Mouse (Mus musculus): ENCODE measurements at regions not wholly inside any gene's neighbourhood (a gene's known extent, or its start where the extent isn't known, plus 50 kb on each side); places are given as distances from the start of the nearest gene placed in this dataset.
"Not testable (repeated sequence)": the region's sequence is repeated elsewhere in the genome, so short reads cannot be mapped to it uniquely, and the experiment has no call there.

GRCm38 (mm10) chr13:39427996-39428395, 467.3 kb upstream of the Slc35b3 start:
- H3K4me1 ChIP-seq = no peaks in the 10 kb centered on the region
- no peak overlapping the region for H3K9ac ChIP-seq
- no peaks in the 10 kb centered on the region for H3K27me3 ChIP-seq
- WGBS = 68% methylated on average over 3 of the region's 3 CpGs
- no peaks in the 10 kb centered on the region for H3K9me3 ChIP-seq
- H3K4me2 ChIP-seq (replicated peaks) = no peak overlapping the region
- no peak overlapping the region for H3K4me3 ChIP-seq
- ATAC-seq (ENCODE audit: insufficient number of reproducible peaks, insufficient read depth, low FRiP score, low TSS enrichment) = no peak
- no peak overlapping the region for H3K27ac ChIP-seq
- H3K36me3 ChIP-seq = no peaks in the 10 kb centered on the region

GRCm38 (mm10) chr13:39425944-39426343, 465.3 kb upstream of the Slc35b3 start:
- H3K9ac ChIP-seq = no peak overlapping the region
- H3K9me3 ChIP-seq = no peaks in the 10 kb centered on the region
- WGBS = 63% methylated on average over 6 of the region's 6 CpGs
- no peaks in the 10 kb centered on the region for H3K27me3 ChIP-seq
- H3K4me1 ChIP-seq = no peaks in the 10 kb centered on the region
- no peak overlapping the region for H3K27ac ChIP-seq
- H3K36me3 ChIP-seq = no peaks in the 10 kb centered on the region
- no peak overlapping the region for H3K4me3 ChIP-seq
- ATAC-seq (ENCODE audit: insufficient number of reproducible peaks, insufficient read depth, low FRiP score, low TSS enrichment) = no peak
- H3K4me2 ChIP-seq (replicated peaks) = no peak overlapping the region

DNA sequence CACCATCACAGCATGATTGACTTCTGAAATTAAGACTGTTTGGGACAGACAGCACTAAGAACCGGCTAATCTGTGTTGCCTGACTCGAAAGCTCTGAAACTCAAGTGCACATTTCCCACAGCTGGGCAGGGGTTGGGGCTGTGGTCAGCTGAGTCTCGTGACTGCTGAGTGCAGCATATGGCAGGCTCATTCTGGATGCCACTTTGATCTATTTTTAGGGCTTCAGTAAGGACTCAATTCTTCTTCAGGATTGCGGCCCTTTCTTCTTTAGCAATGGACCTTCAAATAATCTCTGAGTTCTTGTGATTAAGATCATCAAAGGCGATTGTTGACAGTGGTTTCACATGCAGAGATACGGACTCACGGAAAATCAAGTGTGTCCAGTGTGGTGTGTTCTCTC, 457.5 kb upstream of the Slc35b3 start:
- no peaks in the 10 kb centered on the region for H3K9me3 ChIP-seq
- H3K9ac ChIP-seq = no peak overlapping the region
- H3K4me2 ChIP-seq (replicated peaks) = no peak overlapping the region
- WGBS = 41% methylated on average over 7 of the region's 7 CpGs
- ATAC-seq (ENCODE audit: insufficient number of reproducible peaks, insufficient read depth, low FRiP score, low TSS enrichment) = no peak
- H3K4me3 ChIP-seq = no peak overlapping the region
- no peaks in the 10 kb centered on the region for H3K36me3 ChIP-seq
- H3K4me1 ChIP-seq = 0 out of 2 replicates have a peak, but pooled peaks cover 3% of the 10 kb centered on the region
- 0 out of 2 replicates have a peak, but pooled peaks cover 4% of the 10 kb centered on the region for H3K27me3 ChIP-seq
- H3K27ac ChIP-seq = no peak overlapping the region

GRCm38 (mm10) chr13:39411471-39412251, 451.0 kb upstream of the Slc35b3 start:
- Histone ChIP-seq H3K4me3 (no peak overlapping the region), H3K27me3 (no peaks in the 10 kb centered on the region), H3K4me2 (replicated peaks) (no peak overlapping the region), H3K4me1 (no peaks in the 10 kb centered on the region), H3K27ac (no peak overlapping the region), H3K36me3 (no peaks in the 10 kb centered on the region), H3K9me3 (no peaks in the 10 kb centered on the region), H3K9ac (no peak overlapping the region)
- no peak for ATAC-seq (ENCODE audit: insufficient number of reproducible peaks, insufficient read depth, low FRiP score, low TSS enrichment)
- WGBS = 43% methylated on average over 14 of the region's 14 CpGs

DNA sequence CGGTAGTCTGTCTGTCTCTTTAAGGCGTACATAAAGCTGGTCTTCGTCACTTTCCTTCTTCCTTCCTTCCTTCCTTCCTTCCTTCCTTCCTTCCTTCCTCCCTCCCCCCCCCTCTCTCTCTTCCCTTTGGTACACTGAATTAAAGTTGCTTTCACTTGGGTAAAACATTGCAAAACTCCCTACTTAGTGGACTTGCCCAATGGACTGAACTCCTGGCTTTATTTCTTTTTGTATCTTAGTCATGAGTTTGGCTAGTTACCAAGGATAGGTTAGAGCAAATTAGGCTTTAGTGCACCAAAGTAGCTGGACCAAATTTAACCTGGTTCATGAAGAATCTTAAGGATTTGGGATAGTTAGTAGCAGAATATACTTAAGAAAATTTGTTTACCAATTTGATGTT, 431.9 kb upstream of the Slc35b3 start:
- H3K27me3 ChIP-seq = no peaks in the 10 kb centered on the region
- ATAC-seq (ENCODE audit: insufficient number of reproducible peaks, insufficient read depth, low FRiP score, low TSS enrichment) = no peak
- H3K4me2 ChIP-seq (replicated peaks) = no peak overlapping the region
- H3K9me3 ChIP-seq = no peaks in the 10 kb centered on the region
- no peak overlapping the region for H3K9ac ChIP-seq
- no peak overlapping the region for H3K27ac ChIP-seq
- no peaks in the 10 kb centered on the region for H3K36me3 ChIP-seq
- 86% methylated on average over 3 of the region's 3 CpGs for WGBS
- no peak overlapping the region for H3K4me3 ChIP-seq
- no peaks in the 10 kb centered on the region for H3K4me1 ChIP-seq

DNA sequence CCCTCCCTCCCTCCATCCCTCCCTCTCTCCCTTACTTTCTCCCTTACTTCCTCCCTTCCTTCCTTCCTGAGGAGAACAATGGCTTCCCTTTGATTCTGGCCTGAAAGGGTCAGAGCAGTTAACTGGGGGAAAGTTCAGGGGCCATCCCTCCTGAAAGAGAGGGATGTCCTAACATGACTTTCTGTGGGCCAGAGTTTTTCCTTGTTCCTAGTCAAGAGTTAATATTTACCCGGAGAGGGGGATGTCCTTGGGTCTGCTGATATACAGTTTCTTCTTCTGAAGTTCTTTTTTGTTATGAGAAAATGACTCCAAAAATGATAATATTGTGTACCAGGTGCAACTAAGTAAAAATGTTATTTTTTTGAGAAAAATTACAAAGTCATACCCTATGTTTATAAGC, 431.5 kb upstream of the Slc35b3 start:
- H3K4me3 ChIP-seq; H3K4me2 ChIP-seq (replicated peaks); H3K36me3 ChIP-seq; H3K27ac ChIP-seq; H3K9me3 ChIP-seq; H3K9ac ChIP-seq; H3K27me3 ChIP-seq; H3K4me1 ChIP-seq; ATAC-seq (ENCODE audit: insufficient number of reproducible peaks, insufficient read depth, low FRiP score, low TSS enrichment): not testable (repeated sequence)
- WGBS = 59% methylated on average over 1 of the region's 1 CpGs

GRCm38 (mm10) chr13:39376677-39377076, 416.0 kb upstream of the Slc35b3 start:
- Histone ChIP-seq H3K4me3 (no peak overlapping the region), H3K9ac (no peak overlapping the region), H3K36me3 (no peaks in the 10 kb centered on the region), H3K4me2 (replicated peaks) (no peak overlapping the region), H3K9me3 (no peaks in the 10 kb centered on the region), H3K4me1 (no peaks in the 10 kb centered on the region), H3K27ac (no peak overlapping the region), H3K27me3 (no peaks in the 10 kb centered on the region)
- 83% methylated on average over 8 of the region's 8 CpGs for WGBS
- no peak for ATAC-seq (ENCODE audit: insufficient number of reproducible peaks, insufficient read depth, low FRiP score, low TSS enrichment)

GRCm38 (mm10) chr13:39376269-39376668, 415.6 kb upstream of the Slc35b3 start:
- WGBS = 77% methylated on average over 6 of the region's 6 CpGs
- ATAC-seq (ENCODE audit: insufficient number of reproducible peaks, insufficient read depth, low FRiP score, low TSS enrichment) = no peak
- H3K9me3 ChIP-seq = no peaks in the 10 kb centered on the region
- H3K4me3 ChIP-seq = no peak overlapping the region
- no peaks in the 10 kb centered on the region for H3K4me1 ChIP-seq
- H3K4me2 ChIP-seq (replicated peaks) = no peak overlapping the region
- no peaks in the 10 kb centered on the region for H3K27me3 ChIP-seq
- no peak overlapping the region for H3K27ac ChIP-seq
- H3K9ac ChIP-seq = no peak overlapping the region
- H3K36me3 ChIP-seq = no peaks in the 10 kb centered on the region

GRCm38 (mm10) chr13:39372565-39372964, 411.9 kb upstream of the Slc35b3 start:
- no peaks in the 10 kb centered on the region for H3K36me3 ChIP-seq
- H3K4me2 ChIP-seq (replicated peaks) = no peak overlapping the region
- no peaks in the 10 kb centered on the region for H3K9me3 ChIP-seq
- no peaks in the 10 kb centered on the region for H3K27me3 ChIP-seq
- WGBS = 76% methylated on average over 3 of the region's 3 CpGs
- H3K9ac ChIP-seq = no peak overlapping the region
- ATAC-seq (ENCODE audit: insufficient number of reproducible peaks, insufficient read depth, low FRiP score, low TSS enrichment) = no peak
- H3K4me1 ChIP-seq = no peaks in the 10 kb centered on the region
- H3K4me3 ChIP-seq = no peak overlapping the region
- H3K27ac ChIP-seq = no peak overlapping the region

DNA sequence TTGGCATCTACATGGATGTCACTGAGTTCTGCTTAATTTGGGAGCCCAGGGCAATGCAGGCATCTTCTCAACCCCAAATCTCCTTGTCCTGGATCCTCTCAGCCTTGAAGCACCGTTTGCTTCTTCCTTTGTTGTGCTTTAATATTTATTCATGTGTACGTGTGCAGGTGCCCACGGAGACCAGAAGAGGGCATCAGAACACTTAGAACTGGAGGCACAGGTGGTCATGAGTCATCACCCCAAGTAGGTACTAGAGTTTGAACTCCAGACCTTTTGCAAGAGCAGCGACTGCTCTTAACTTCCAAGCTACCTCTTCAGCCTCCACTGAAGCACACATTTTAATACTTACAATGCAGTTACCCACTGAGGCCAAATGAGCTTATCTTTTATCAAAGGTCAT, 403.0 kb upstream of the Slc35b3 start:
- Histone ChIP-seq H3K9ac (no peak overlapping the region), H3K9me3 (no peaks in the 10 kb centered on the region), H3K36me3 (no peaks in the 10 kb centered on the region), H3K27ac (no peak overlapping the region), H3K4me3 (no peak overlapping the region), H3K4me2 (replicated peaks) (no peak overlapping the region), H3K4me1 (peaks cover 3% of the 10 kb centered on the region; the same call in 1 of the 2 replicates), H3K27me3 (no peaks in the 10 kb centered on the region)
- WGBS = 57% methylated on average over 4 of the region's 4 CpGs
- ATAC-seq (ENCODE audit: insufficient number of reproducible peaks, insufficient read depth, low FRiP score, low TSS enrichment) = no peak

DNA sequence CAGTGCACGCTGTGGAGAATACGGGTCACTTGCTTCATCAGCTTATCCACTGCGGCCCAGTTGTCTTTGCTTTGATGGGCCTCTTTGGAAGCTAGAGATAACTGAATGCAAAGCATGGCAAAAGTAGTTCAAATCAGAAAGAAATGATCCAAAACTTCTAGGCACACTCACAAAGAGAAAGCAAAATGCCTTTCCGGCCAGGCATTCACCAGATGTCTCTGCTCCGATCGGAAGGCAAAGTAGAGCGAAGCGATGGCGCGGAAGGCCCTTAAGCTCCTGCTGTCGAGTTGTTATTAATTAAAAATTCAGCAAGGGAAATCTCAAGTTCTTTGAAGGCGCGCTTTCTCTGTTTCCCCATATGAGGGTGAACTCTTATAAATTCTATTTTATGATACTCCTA, 401.9 kb upstream of the Slc35b3 start:
- Histone ChIP-seq H3K27ac (no peak overlapping the region), H3K27me3 (no peaks in the 10 kb centered on the region), H3K9me3 (no peaks in the 10 kb centered on the region), H3K4me3 (no peak overlapping the region), H3K9ac (no peak overlapping the region), H3K36me3 (no peaks in the 10 kb centered on the region), H3K4me2 (replicated peaks) (no peak overlapping the region), H3K4me1 (peaks cover 3% of the 10 kb centered on the region; the same call in 1 of the 2 replicates)
- WGBS = 79% methylated on average over 13 of the region's 13 CpGs
- no peak for ATAC-seq (ENCODE audit: insufficient number of reproducible peaks, insufficient read depth, low FRiP score, low TSS enrichment)

- Histone ChIP-seq H3K36me3 (no peaks in the 10 kb centered on the region), H3K9ac (no peak overlapping the region), H3K9me3 (no peaks in the 10 kb centered on the region), H3K4me3 (no peak overlapping the region), H3K27ac (no peak overlapping the region), H3K4me2 (replicated peaks) (no peak overlapping the region), H3K4me1 (no peaks in the 10 kb centered on the region), H3K27me3 (no peaks in the 10 kb centered on the region)
- ATAC-seq (ENCODE audit: insufficient number of reproducible peaks, insufficient read depth, low FRiP score, low TSS enrichment) = no peak
- WGBS = 62% methylated on average over 2 of the region's 2 CpGs
Observed at GRCm38 (mm10) chr13:39351606-39352005, 390.9 kb upstream of the Slc35b3 start.
